Mouse (Mus musculus) embryonic facial prominence, embryonic 10.5 days (tissue): Measurements from ENCODE around the gene Ttc39d. TPM values are rescaled to one million over a fixed set of nuclear protein-coding genes. Genes with fewer than 3 reads are reported as not detected.
A peak's percentile ranks its signal among the peaks of the same experiment; 100 is the strongest.
"Not testable (repeated sequence)": the region's sequence is repeated elsewhere in the genome, so short reads cannot be mapped to it uniquely, and the experiment has no call there.

Experiments
- DNase-seq: peaks from one replicate; pipeline ENCODE4 v3.0.0-alpha.2; 2017; ENCODE audit warnings: low spot score
- H3K27ac ChIP-seq: fragments of 300-500 bp; sonication (generic); replicated peaks from 2 replicates; pipeline ENCODE4 v1.5.1; 2016; ENCODE audit warnings: mild to moderate bottlenecking
- H3K27me3 ChIP-seq: fragments of 300-500 bp; sonication (generic); replicated peaks from 2 replicates; pipeline ENCODE4 v1.6.1; 2016; ENCODE audit warnings: low read depth, mild to moderate bottlenecking; ENCODE audit not compliant: poor library complexity, severe bottlenecking
- H3K36me3 ChIP-seq: fragments of 300-500 bp; sonication (generic); replicated peaks from 2 replicates; pipeline ENCODE4 v1.6.1; 2016; ENCODE audit warnings: mild to moderate bottlenecking, moderate library complexity
- H3K4me1 ChIP-seq: fragments of 300-500 bp; sonication (generic); 2 replicates; pipeline ENCODE4 v1.6.1; 2016
- H3K4me3 ChIP-seq: fragments of 300-500 bp; sonication (generic); 2 replicates; pipeline ENCODE4 v1.5.1; 2016; ENCODE audit warnings: mild to moderate bottlenecking, moderate library complexity
- H3K9me3 ChIP-seq: fragments of 300-500 bp; sonication (generic); 2 replicates; pipeline ENCODE4 v1.6.1; 2016; ENCODE audit warnings: mild to moderate bottlenecking
- WGBS: fragments of 180-500 bp; shearing (Covaris S2); methylation state at CpG from one replicate; pipeline ENCODE4 v1.1.7; 2016; 5-methylcytosine and 5-hydroxymethylcytosine counted together
- polyA plus RNA-seq: library from polyadenylated mRNA; unstranded; fragments of >200 nt; fragmentation: Nextera tagmentation; extraction: Ambion mirVana; gene quantifications from 2 replicates; pipeline ENCODE4 v1.2.1, GENCODE M21; 2016

Ttc39d gene
- polyA plus RNA-seq, 1 experiment from 2014 or later: 0.14 TPM

DNA sequence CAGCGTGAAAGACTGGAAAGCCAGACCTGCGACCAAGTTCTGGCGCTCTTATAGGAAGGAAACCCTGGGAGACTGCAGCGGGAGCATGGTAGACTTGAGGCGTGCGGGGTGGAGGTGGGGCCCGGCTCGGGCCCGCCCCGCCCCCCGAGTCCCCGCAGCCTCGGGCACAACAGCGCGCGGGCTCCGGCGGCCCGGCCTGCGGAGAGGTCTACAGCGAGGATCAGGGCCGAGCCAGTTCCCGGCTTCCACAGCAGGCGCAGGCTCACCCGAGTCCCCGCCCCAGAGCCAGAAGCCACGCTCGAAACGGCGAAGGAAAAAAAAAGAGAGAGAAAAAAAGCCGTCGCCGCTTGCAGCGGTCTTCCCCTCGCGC, 974 bp upstream of the Ttc39d start:
- DNase-seq: peak; percentile 69
- Histone ChIP-seq H3K4me3 (peak overlapping the region; percentile 83), H3K27me3 (no peaks in the 10 kb centered on the region), H3K9me3 (no peaks in the 10 kb centered on the region), H3K36me3 (peaks cover 45% of the 10 kb centered on the region), H3K27ac (peak overlapping the region; percentile 99), H3K4me1 (peaks cover 13% of the 10 kb centered on the region)
- 0% methylated on average over 36 of the region's 36 CpGs for WGBS

- WGBS: 91% methylated on average over 4 of the region's 4 CpGs
Observed at GRCm38 (mm10) chr17:80213998-80214397, 6.7 kb downstream of the Ttc39d start.

DNA sequence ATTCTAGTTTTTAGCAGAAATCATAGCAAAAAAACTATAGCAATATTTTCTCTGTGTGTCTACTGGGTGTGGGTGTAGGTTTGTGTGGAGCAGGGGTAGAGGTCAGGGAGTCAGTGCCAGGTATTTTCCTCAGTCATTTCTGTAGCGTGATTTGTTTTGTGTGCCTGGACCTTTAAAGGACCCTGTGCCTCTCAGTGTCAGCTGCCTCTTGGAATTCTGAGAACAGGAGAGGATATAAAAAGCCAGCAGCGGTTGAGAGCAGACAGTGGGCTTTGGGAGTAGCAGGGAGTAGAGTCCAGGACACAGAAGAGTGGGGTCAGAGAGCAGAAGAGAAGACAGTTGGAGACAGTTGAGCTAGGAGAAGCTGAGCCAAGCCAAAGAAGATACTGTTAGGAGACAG, 12.9 kb downstream of the Ttc39d start:
- no peaks in the 10 kb centered on the region for H3K9me3 ChIP-seq
- H3K36me3 ChIP-seq: no peaks in the 10 kb centered on the region
- H3K27me3 ChIP-seq: no peaks in the 10 kb centered on the region
- 77% methylated on average over 2 of the region's 2 CpGs for WGBS
- H3K4me1 ChIP-seq: peaks cover 5% of the 10 kb centered on the region
- no peak overlapping the region for H3K4me3 ChIP-seq
- H3K27ac ChIP-seq: no peak overlapping the region
- DNase-seq: no peak

More at GRCm38 (mm10) chr17:80213998-80214397, 6.7 kb downstream of the Ttc39d start:
- not testable (repeated sequence) for H3K9me3 ChIP-seq, H3K27ac ChIP-seq, H3K4me1 ChIP-seq, H3K36me3 ChIP-seq, DNase-seq, H3K4me3 ChIP-seq, H3K27me3 ChIP-seq

DNA sequence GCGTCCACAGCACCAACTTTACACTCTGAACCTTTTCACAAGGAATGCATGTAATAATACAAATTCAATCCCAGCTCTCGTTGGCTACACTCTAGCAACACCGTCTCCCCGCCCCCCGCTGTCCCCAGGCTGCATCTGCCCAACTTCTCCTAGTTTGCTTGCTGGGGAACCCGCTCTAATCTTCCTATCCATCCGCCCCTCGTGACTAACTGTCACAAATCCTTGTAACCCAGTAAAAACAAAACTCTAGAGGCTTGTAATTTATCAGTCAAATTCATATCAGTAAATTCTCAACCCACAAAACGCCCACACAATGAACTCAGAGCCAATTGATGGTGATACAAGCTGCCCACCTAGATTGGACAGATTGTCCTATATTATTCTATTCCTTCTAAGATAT, 13.9 kb downstream of the Ttc39d start:
- peaks cover 5% of the 10 kb centered on the region for H3K4me1 ChIP-seq
- no peak overlapping the region for H3K4me3 ChIP-seq
- no peak overlapping the region for H3K27ac ChIP-seq
- H3K9me3 ChIP-seq: no peaks in the 10 kb centered on the region
- H3K27me3 ChIP-seq: no peaks in the 10 kb centered on the region
- WGBS: 66% methylated on average over 9 of the region's 9 CpGs
- no peaks in the 10 kb centered on the region for H3K36me3 ChIP-seq
- no peak for DNase-seq

- WGBS: 78% methylated on average over 3 of the region's 3 CpGs
- DNase-seq: no peak
- H3K27ac ChIP-seq: no peak overlapping the region
Observed at GRCm38 (mm10) chr17:80221890-80222628, 14.8 kb downstream of the Ttc39d start.

GRCm38 (mm10) chr17:80223829-80224228, 16.6 kb downstream of the Ttc39d start:
- Histone ChIP-seq H3K27me3 (no peaks in the 10 kb centered on the region), H3K4me1 (peaks cover 5% of the 10 kb centered on the region), H3K36me3 (peaks cover 20% of the 10 kb centered on the region), H3K27ac (peak overlapping the region; percentile 89), H3K4me3 (peak overlapping the region; percentile 71), H3K9me3 (no peaks in the 10 kb centered on the region)
- 13% methylated on average over 9 of the region's 9 CpGs for WGBS
- DNase-seq: no peak

More at GRCm38 (mm10) chr17:80221890-80222628, 14.8 kb downstream of the Ttc39d start:
- peaks cover 2% of the 10 kb centered on the region for H3K36me3 ChIP-seq
- H3K4me1 ChIP-seq: peaks cover 5% of the 10 kb centered on the region
- no peaks in the 10 kb centered on the region for H3K9me3 ChIP-seq
- no peaks in the 10 kb centered on the region for H3K27me3 ChIP-seq
- H3K4me3 ChIP-seq: no peak overlapping the region

GRCm38 (mm10) chr17:80224326-80225116, 17.3 kb downstream of the Ttc39d start, which contains the start of gene Gemin6:
Gene Gemin6 (plus strand): TSS chr17:80224441.
- Histone ChIP-seq H3K36me3 (peaks cover 26% of the 10 kb centered on the region), H3K27ac (peak within 1 kb of the TSS; percentile 89), H3K4me3 (peak within 1 kb of the TSS; percentile 71), H3K4me1 (peaks cover 5% of the 10 kb centered on the region), H3K9me3 (no peaks in the 10 kb centered on the region), H3K27me3 (no peaks in the 10 kb centered on the region)
- WGBS: under 1% methylated on average over 33 of the region's 33 CpGs
- DNase-seq: peak; percentile 90

- not testable (repeated sequence) for H3K9me3 ChIP-seq, DNase-seq, H3K4me1 ChIP-seq, H3K27me3 ChIP-seq
- H3K4me3 ChIP-seq: peak overlapping the region; percentile 71
- peak overlapping the region; percentile 89 for H3K27ac ChIP-seq
- 59% methylated on average over 5 of the region's 5 CpGs for WGBS
- H3K36me3 ChIP-seq: peaks cover 29% of the 10 kb centered on the region
Observed at GRCm38 (mm10) chr17:80225142-80225541, 17.9 kb downstream of the Ttc39d start.

DNA sequence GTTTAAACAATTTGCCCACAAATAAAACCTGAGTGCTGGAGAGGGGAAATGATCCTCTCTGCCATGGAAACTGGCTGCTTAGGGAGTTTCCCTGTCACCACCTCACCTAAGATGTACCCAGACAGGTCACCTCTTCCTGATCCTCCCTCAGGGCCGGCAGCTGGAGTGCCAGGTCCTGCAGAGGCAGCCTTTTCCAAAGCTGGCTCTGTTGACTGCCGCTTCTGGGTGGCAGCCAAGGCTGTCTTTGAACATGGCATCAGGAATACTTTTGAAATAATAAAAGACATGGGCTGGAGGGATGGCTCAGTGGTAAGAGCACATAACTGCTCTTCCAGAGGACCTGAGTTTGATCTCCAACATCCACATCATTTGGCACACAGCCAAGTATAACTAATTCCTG, 22.1 kb downstream of the Ttc39d start:
- WGBS: 93% methylated on average over 2 of the region's 2 CpGs
- DNase-seq: no peak
- Histone ChIP-seq H3K27me3 (no peaks in the 10 kb centered on the region), H3K27ac (no peak overlapping the region), H3K4me3 (no peak overlapping the region), H3K9me3 (no peaks in the 10 kb centered on the region), H3K36me3 (peaks cover 41% of the 10 kb centered on the region), H3K4me1 (peaks cover 5% of the 10 kb centered on the region)

DNA sequence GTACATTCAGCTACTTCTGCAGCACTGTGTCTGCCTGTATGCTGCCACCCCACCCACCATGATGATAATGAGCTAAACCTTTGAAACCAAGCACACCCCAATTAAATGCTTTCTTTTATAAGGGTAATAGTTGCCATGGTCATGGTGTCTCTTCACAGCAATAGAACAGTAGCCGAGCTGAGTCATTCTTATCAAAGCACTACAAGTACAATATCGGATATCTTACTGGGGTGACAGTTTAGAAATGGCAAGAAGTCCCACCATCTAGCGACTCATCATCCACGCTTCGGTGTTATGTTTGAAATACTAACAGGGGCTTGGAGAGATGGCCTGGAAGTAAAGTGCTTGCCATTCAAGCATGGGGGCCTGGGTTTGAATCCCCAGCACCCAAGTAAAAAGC, 26.6 kb downstream of the Ttc39d start:
- Histone ChIP-seq H3K4me3 (no peak overlapping the region), H3K27ac (no peak overlapping the region), H3K9me3 (no peaks in the 10 kb centered on the region), H3K36me3 (peaks cover 45% of the 10 kb centered on the region), H3K4me1 (no peaks in the 10 kb centered on the region), H3K27me3 (no peaks in the 10 kb centered on the region)
- WGBS: 93% methylated on average over 5 of the region's 5 CpGs
- DNase-seq: no peak

GRCm38 (mm10) chr17:80234376-80234775, 27.1 kb downstream of the Ttc39d start:
- H3K27ac ChIP-seq: no peak overlapping the region
- H3K9me3 ChIP-seq: no peaks in the 10 kb centered on the region
- H3K36me3 ChIP-seq: peaks cover 45% of the 10 kb centered on the region
- H3K4me3 ChIP-seq: no peak overlapping the region
- no peaks in the 10 kb centered on the region for H3K27me3 ChIP-seq
- H3K4me1 ChIP-seq: no peaks in the 10 kb centered on the region
- DNase-seq: no peak
- 90% methylated on average over 7 of the region's 7 CpGs for WGBS

GRCm38 (mm10) chr17:80235477-80235876, 28.2 kb downstream of the Ttc39d start:
- Histone ChIP-seq H3K4me3 (no peak overlapping the region), H3K36me3 (peaks cover 51% of the 10 kb centered on the region), H3K27me3 (no peaks in the 10 kb centered on the region), H3K4me1 (no peaks in the 10 kb centered on the region), H3K9me3 (no peaks in the 10 kb centered on the region), H3K27ac (no peak overlapping the region)
- 87% methylated on average over 3 of the region's 3 CpGs for WGBS
- DNase-seq: no peak

DNA sequence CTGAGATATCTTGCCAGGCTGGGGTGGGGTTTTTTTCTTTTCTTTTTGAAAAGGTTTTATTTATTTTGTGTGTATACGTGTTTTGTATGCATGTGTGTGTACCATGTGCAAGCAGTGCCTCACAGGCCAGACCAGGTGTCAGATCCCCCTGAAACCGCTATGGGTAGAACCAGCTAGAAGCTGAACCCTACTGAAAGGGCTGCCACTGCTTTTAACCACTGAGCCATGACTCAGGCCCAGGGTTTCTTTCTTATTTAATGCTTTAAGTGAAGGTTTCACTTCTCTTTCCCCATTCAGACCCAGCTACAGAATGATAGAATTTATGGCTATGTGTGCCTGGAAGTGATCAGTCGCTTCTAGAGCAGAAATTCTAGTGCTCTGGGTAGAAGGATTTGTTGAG, 29.5 kb downstream of the Ttc39d start:
- DNase-seq: no peak

More for the DNA sequence above, 29.5 kb downstream of the Ttc39d start:
- Histone ChIP-seq H3K9me3 (no peaks in the 10 kb centered on the region), H3K4me3 (no peak overlapping the region), H3K4me1 (no peaks in the 10 kb centered on the region), H3K27ac (no peak overlapping the region), H3K27me3 (no peaks in the 10 kb centered on the region), H3K36me3 (peaks cover 61% of the 10 kb centered on the region)
- WGBS: 94% methylated on average over 3 of the region's 3 CpGs
